Mouse (Mus musculus): ENCODE measurements at regions not wholly inside any gene's neighbourhood (a gene's known extent, or its start where the extent isn't known, plus 50 kb on each side); places are given as distances from the start of the nearest gene placed in this dataset.

- TF ChIP-seq POLR2A (IDR thresholded peaks at IDR 0.05; ENCODE audit: low read depth, low read length) (no peak), CTCF (IDR thresholded peaks at IDR 0.05; ENCODE audit: extremely low read depth, insufficient read length, insufficient replicate concordance, low read depth, low read length) (no peak)
Measured at GRCm38 (mm10) chr5:101560366-101560765, 104.4 kb downstream of the Nkx6-1 start.
